Mouse (Mus musculus): ENCODE measurements around the gene Mmp11. TPM values are rescaled to one million over a fixed set of nuclear protein-coding genes. Genes with fewer than 3 reads are reported as not detected.
A peak's percentile ranks its signal among the peaks of the same experiment; 100 is the strongest.

Mmp11 gene
- total and polyA plus RNA-seq, 3 experiments: 0.99 to 1.1 TPM; not detected in 1

DNA sequence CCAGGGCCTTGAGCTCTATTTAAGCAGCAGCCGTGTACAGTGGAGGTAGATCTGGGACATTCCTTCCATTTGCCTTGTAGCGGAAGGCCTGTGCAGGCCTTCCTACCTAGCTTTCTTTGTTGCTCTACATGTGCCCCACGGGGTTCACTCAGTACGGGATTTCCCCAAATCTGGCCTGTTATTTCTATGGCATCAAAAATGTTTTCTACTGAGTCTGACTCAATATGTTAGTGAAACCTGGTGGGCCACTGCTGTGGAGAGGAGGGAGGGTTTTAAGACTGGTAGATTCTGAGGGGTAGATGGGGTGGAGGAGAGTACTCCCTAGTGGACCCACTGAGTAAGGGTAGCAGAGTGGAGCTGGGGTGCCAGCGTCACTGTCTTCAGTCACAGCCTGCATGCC, 40.6 kb downstream of the Mmp11 start:
- DNase-seq (ENCODE audit: extremely low read depth): peak; percentile 81
- dilution Hi-C loops (cut with MboI; ENCODE audit: extremely low pct_ligation_motif_present, extremely low pct_unique_long_range_greater_than_20kb, low sequenced_read_pairs): no loop called here
- Histone ChIP-seq H3K9me3 (replicated peaks; ENCODE audit: low read length) (no peaks in the 10 kb centered on the region), H3K9ac (ENCODE audit: insufficient read depth, low read depth) (peak overlapping the region; percentile 51; the same call in 1 of the 2 replicates), H3K4me1 (ENCODE audit: control insufficient read depth in 1 of 2, insufficient read depth in 2 of 2) (peaks cover 33 to 70% of the 10 kb centered on the region in 2 experiments), H3K27me3 (replicated peaks) (no peaks in the 10 kb centered on the region), H3K36me3 (replicated peaks in 1 of 2; ENCODE audit: control insufficient read depth in 1 of 2, insufficient read depth in 1 of 2, low read length in 1 of 2) (peaks cover 16 to 67% of the 10 kb centered on the region in 2 experiments), H3K79me2 (replicated peaks; ENCODE audit: control insufficient read depth, extremely low read depth, insufficient read depth, poor library complexity, severe bottlenecking) (no peaks in the 10 kb centered on the region; the same call in 1 of the 2 replicates), H3K4me3 (replicated peaks in 1 of 3; ENCODE audit: low read depth in 2 of 3, low read length in 2 of 3, poor library complexity in 1 of 3) (peak overlapping the region; percentile 1 to 55 (median 46)), H3K27ac (ENCODE audit: insufficient read depth, low read depth) (peak overlapping the region; percentile 99), H3K4me2 (ENCODE audit: insufficient read depth, low read depth, poor library complexity, severe bottlenecking) (peak overlapping the region; percentile 76)
- TF ChIP-seq ZKSCAN1 (IDR thresholded peaks at IDR 0.05; ENCODE audit: borderline replicate concordance, low read depth, low read length) (no peak), POLR2A (IDR thresholded peaks at IDR 0.05; ENCODE audit: low read depth, low read length) (no peak), MAFK (IDR thresholded peaks at IDR 0.05; ENCODE audit: insufficient replicate concordance, low read length) (no peak), RCOR1 (conservative IDR thresholded peaks at IDR 0.05; ENCODE audit: low read depth, low read length) (peak; percentile 39; the same call in 1 of the 2 replicates), SIN3A (IDR thresholded peaks at IDR 0.05; ENCODE audit: low read length) (peak; percentile 56; the same call in 1 of the 2 replicates), UBTF (IDR thresholded peaks at IDR 0.05; ENCODE audit: low read depth, low read length) (0 out of 2 replicates have a peak, but pooled peaks have one; percentile 36), RAD21 (IDR thresholded peaks at IDR 0.05; ENCODE audit: low read depth, low read length) (peak; percentile 43), NRF1 (IDR thresholded peaks at IDR 0.05; ENCODE audit: low read depth, low read length) (no peak), TBP (conservative IDR thresholded peaks at IDR 0.05; ENCODE audit: low read depth, low read length) (no peak), SMC3 (IDR thresholded peaks at IDR 0.05; ENCODE audit: low read depth, low read length) (no peak), BHLHE40 (IDR thresholded peaks at IDR 0.05; ENCODE audit: low read depth, low read length) (peak; percentile 68; the same call in 1 of the 2 replicates), IRF4 (IDR thresholded peaks at IDR 0.05; ENCODE audit: low read depth, low read length) (peak; percentile 96), TCF12 (IDR thresholded peaks at IDR 0.05; ENCODE audit: low read depth, low read length) (peak; percentile 61; the same call in 1 of the 2 replicates), CTCF (conservative IDR thresholded peaks at IDR 0.05 in 1 of 2, IDR thresholded peaks at IDR 0.05 in 1 of 2; ENCODE audit: low read depth in 2 of 2, low read length in 2 of 2) (peak in 1 of 2 experiments; percentile 45; a peak in 2 of 4 replicates), USF1 (IDR thresholded peaks at IDR 0.05; ENCODE audit: low read depth, low read length) (no peak), JUN (IDR thresholded peaks at IDR 0.05; ENCODE audit: insufficient read depth, low read depth, low read length) (peak; percentile 61), EP300 (IDR thresholded peaks at IDR 0.05; ENCODE audit: low read length) (peak; percentile 78), ZNF384 (IDR thresholded peaks at IDR 0.05; ENCODE audit: low read depth, low read length) (peak; percentile 36), JUND (conservative IDR thresholded peaks at IDR 0.05; ENCODE audit: low read depth, low read length) (peak; percentile 74), MXI1 (IDR thresholded peaks at IDR 0.05; ENCODE audit: low read depth, low read length) (peak; percentile 40), HCFC1 (IDR thresholded peaks at IDR 0.05; ENCODE audit: low read depth, low read length) (no peak), MAZ (IDR thresholded peaks at IDR 0.05; ENCODE audit: low read depth, low read length) (0 out of 2 replicates have a peak, but pooled peaks have one; percentile 83), MYC (IDR thresholded peaks at IDR 0.05; ENCODE audit: low read depth, low read length) (no peak), POLR2AphosphoS2 (IDR thresholded peaks at IDR 0.05; ENCODE audit: low read depth, low read length) (no peak), ELF1 (IDR thresholded peaks at IDR 0.05; ENCODE audit: low read depth, low read length) (peak; percentile 41; the same call in 1 of the 2 replicates), ETS1 (conservative IDR thresholded peaks at IDR 0.05; ENCODE audit: low read depth, low read length) (peak; percentile 65; the same call in 1 of the 2 replicates), MEF2A (IDR thresholded peaks at IDR 0.05; ENCODE audit: borderline replicate concordance, low read depth, low read length) (0 out of 2 replicates have a peak, but pooled peaks have one; percentile 21), MAX (IDR thresholded peaks at IDR 0.05; ENCODE audit: low read length) (no peak)
- in situ Hi-C loops (cut with MboI; ENCODE audit: low pct_ligation_motif_present, low pct_unique_long_range_greater_than_20kb, low sequenced_read_pairs): loop anchor here (5.0 kb wide), 1 partner anchor 42 kb away; the partner anchor contains the start of gene Mmp11
